In the genomic region with DNA sequence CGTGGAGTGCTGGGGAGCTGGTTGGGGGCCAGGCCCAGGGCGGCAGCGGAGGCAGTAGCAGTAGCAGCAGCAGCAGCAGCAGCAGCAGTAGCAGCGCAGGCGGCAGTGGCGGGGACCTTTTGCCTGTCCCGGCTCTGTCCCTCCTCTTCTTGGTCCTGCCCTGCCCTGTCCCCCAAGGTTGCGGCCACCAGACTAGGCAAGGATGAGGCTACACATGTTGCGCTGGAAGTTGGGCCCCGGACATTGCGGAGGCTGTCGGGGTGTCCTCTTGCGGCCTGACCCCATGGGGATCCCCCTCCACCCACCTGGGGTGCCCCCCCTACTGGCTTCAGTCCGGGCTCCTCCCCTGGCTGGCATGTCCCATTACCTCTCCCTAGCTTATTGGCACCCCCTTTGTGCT, we compare ENCODE assay signal across 8 mouse cellular contexts. TPM values are rescaled to one million over a fixed set of nuclear protein-coding genes. Genes with fewer than 3 reads are reported as not detected.
DNase-seq lines count a peak whose midpoint lies in the region; ATAC-seq and TF ChIP-seq lines count a peak whose summit lies in the region.

No protein-coding gene starts in this region.

- peaks cover 41% of the 10 kb centered on the region for H3K27me3 ChIP-seq in heart, embryonic 16.5 days (ENCODE audit: control insufficient read depth, insufficient read depth, low read length)
- peaks cover 63% of the 10 kb centered on the region for H3K27me3 ChIP-seq in midbrain, embryonic 12.5 days

- no peak overlapping the region for H3K27ac ChIP-seq in gastrocnemius, adult 2 months
- H3K27ac ChIP-seq in ES-E14 (ENCODE audit: insufficient read depth, low read depth, low read length, poor library complexity, severe bottlenecking) = 0 out of 2 replicates have a peak overlapping the region, but pooled peaks have one; percentile 24
- H3K27ac ChIP-seq in heart, embryonic 16.5 days (ENCODE audit: low read length) = no peak overlapping the region
- no peak overlapping the region for H3K27ac ChIP-seq in midbrain, embryonic 12.5 days (replicated peaks)

- H3K4me2 ChIP-seq in heart, embryonic 16.5 days (ENCODE audit: low read depth, low read length) = peak overlapping the region; percentile 59
- H3K4me2 ChIP-seq in midbrain, embryonic 12.5 days (replicated peaks) = peak overlapping the region; percentile 53

- no peaks in the 10 kb centered on the region for H3K9me3 ChIP-seq in ES-E14 (ENCODE audit: control insufficient read depth, insufficient read depth, low read depth, low read length)
- no peaks in the 10 kb centered on the region for H3K9me3 ChIP-seq in heart, embryonic 16.5 days (replicated peaks; ENCODE audit: control insufficient read depth, low read length)
- H3K9me3 ChIP-seq in midbrain, embryonic 12.5 days = no peaks in the 10 kb centered on the region

- H3K4me1 ChIP-seq in ES-E14 (ENCODE audit: control insufficient read depth in 2 of 2, insufficient read depth in 2 of 2, low read length in 2 of 2, poor library complexity in 1 of 2) = peaks cover 1 to 11% of the 10 kb centered on the region in 2 experiments; a peak in 2 of 4 replicates
- H3K4me1 ChIP-seq in heart, embryonic 16.5 days (ENCODE audit: control insufficient read depth, insufficient read depth, low read length) = peaks cover 33% of the 10 kb centered on the region
- H3K4me1 ChIP-seq in midbrain, embryonic 12.5 days = peaks cover 58% of the 10 kb centered on the region

- DNase-seq in gastrocnemius, adult 2 months = peak; percentile 29
- no peak for DNase-seq in gastrocnemius, postnatal 25 days
- DNase-seq in ES-E14 (ENCODE audit: low read depth, low spot score) = no peak
- DNase-seq in left cerebral cortex, postnatal 25 days (ENCODE audit: low spot score in 2 of 2) = no peak
- no peak for DNase-seq in urinary bladder, postnatal 14 days (ENCODE audit: low spot score)

- intact Hi-C loops in gastrocnemius, adult 2 months (cut with DNase I) = no loop called here
- intact Hi-C loops in left cerebral cortex, postnatal 25 days (cut with DNase I) = loop anchor here (5.0 kb wide), 2 partner anchors 53 to 132 kb away; a partner anchor contains a TSS

- H3K4me3 ChIP-seq in gastrocnemius, adult 2 months = no peak overlapping the region
- H3K4me3 ChIP-seq in ES-E14 (ENCODE audit: insufficient read depth in 1 of 2, low read depth in 1 of 2, low read length in 2 of 2, poor library complexity in 1 of 2, severe bottlenecking in 1 of 2) = no peak overlapping the region; a peak in 1 of 4 replicates
- peak overlapping the region; percentile 28 for H3K4me3 ChIP-seq in heart, embryonic 16.5 days (ENCODE audit: low read length)
- H3K4me3 ChIP-seq in midbrain, embryonic 12.5 days = peak overlapping the region; percentile 34

- TF ChIP-seq CTCF in gastrocnemius, adult 2 months (IDR thresholded peaks at IDR 0.05) = no peak

- H3K36me3 ChIP-seq in ES-E14 (ENCODE audit: control insufficient read depth, insufficient read depth, low read length, poor library complexity, severe bottlenecking) = peaks cover 3% of the 10 kb centered on the region; the same call in 1 of the 2 replicates
- peaks cover 7% of the 10 kb centered on the region for H3K36me3 ChIP-seq in heart, embryonic 16.5 days (ENCODE audit: control insufficient read depth, insufficient read depth)
- H3K36me3 ChIP-seq in midbrain, embryonic 12.5 days = peaks cover 9% of the 10 kb centered on the region; the same call in 1 of the 2 replicates

- no peak for ATAC-seq in heart, embryonic 16.5 days (replicated peaks; ENCODE audit: extremely low read depth, insufficient read depth, low FRiP score)
- no peak for ATAC-seq in midbrain, embryonic 12.5 days (ENCODE audit: low FRiP score, low read depth)
- ATAC-seq in activated CD4-positive, CD25-positive, alpha-beta regulatory T cell, adult 4 months = no peak

- H3K9ac ChIP-seq in ES-E14 (ENCODE audit: insufficient read depth, low read depth, low read length, poor library complexity, severe bottlenecking) = no peak overlapping the region
- peak overlapping the region; percentile 61 for H3K9ac ChIP-seq in heart, embryonic 16.5 days (ENCODE audit: low read length)
- peak overlapping the region; percentile 58 for H3K9ac ChIP-seq in midbrain, embryonic 12.5 days (replicated peaks)

- in situ Hi-C loops in ES-E14 (cut with MboI; ENCODE audit: low sequenced_read_pairs in 2 of 2, unreplicated experiment in 2 of 2) = no loop called here

- WGBS in heart, embryonic 16.5 days = 4% methylated on average over 13 of the region's 14 CpGs
- 3% methylated on average over 14 of the region's 14 CpGs for WGBS in midbrain, embryonic 12.5 days

TF ChIP-seq in ES-E14, 5 proteins besides CTCF, POLR2A, EP300 and RAD21:
- no peak for TF ChIP-seq ZNF384 (IDR thresholded peaks at IDR 0.05; ENCODE audit: low read depth, low read length)
- TF ChIP-seq ZC3H11A (IDR thresholded peaks at IDR 0.05; ENCODE audit: borderline replicate concordance, low read depth, low read length) = no peak
- TF ChIP-seq HCFC1 (IDR thresholded peaks at IDR 0.05; ENCODE audit: borderline replicate concordance, insufficient read depth, low read length) = no peak
- no peak for TF ChIP-seq CHD2 (IDR thresholded peaks at IDR 0.05; ENCODE audit: low read depth, low read length)
- no peak for TF ChIP-seq MAFK (IDR thresholded peaks at IDR 0.05; ENCODE audit: insufficient read depth, low read depth, low read length)

RNA-seq across cellular contexts. Expression of a gene that starts 2.8 kb away (rescaled TPM):
- total RNA-seq in gastrocnemius, adult 2 months (2021) = 10 to 100 TPM; 63.2 to 65.6 TPM
- 10 to 100 TPM; 53.4 to 64.2 TPM for total RNA-seq in gastrocnemius, postnatal 25 days (2021)
- 73.2 and 87.2 TPM in 2 replicates for total RNA-seq in ES-E14 (2012; rRNA removed)
- 64.9 and 76.1 TPM in 2 replicates for polyA plus RNA-seq in heart, embryonic 16.5 days (2015; fragmentation: Nextera tagmentation; extraction: Ambion mirVana)
- 40.6 and 54.6 TPM in 2 replicates for polyA plus RNA-seq in midbrain, embryonic 12.5 days (2016; fragmentation: Nextera tagmentation; extraction: Ambion mirVana)
- 10 to 100 TPM; 23.4 to 38.5 TPM for polyA plus RNA-seq in activated CD4-positive, CD25-positive, alpha-beta regulatory T cell, adult 4 months (2017; shearing (Covaris generic))
- total RNA-seq in left cerebral cortex, postnatal 25 days (2021) = 10 to 100 TPM; 81.2 to 84.0 TPM

RNA-seq across cellular contexts. Expression of a gene that starts 8.4 kb away (rescaled TPM):
- under 1 TPM; 0.13 to 0.14 TPM for total RNA-seq in gastrocnemius, adult 2 months (2021)
- total RNA-seq in gastrocnemius, postnatal 25 days (2021) = under 1 TPM; 0.32 to 0.46 TPM
- total RNA-seq in ES-E14 (2012; rRNA removed) = 0.67 and 0.90 TPM in 2 replicates
- 0.14 and 0.17 TPM in 2 replicates for polyA plus RNA-seq in heart, embryonic 16.5 days (2015; fragmentation: Nextera tagmentation; extraction: Ambion mirVana)
- polyA plus RNA-seq in midbrain, embryonic 12.5 days (2016; fragmentation: Nextera tagmentation; extraction: Ambion mirVana) = 0.60 and 1.0 TPM in 2 replicates
- not detected for polyA plus RNA-seq in activated CD4-positive, CD25-positive, alpha-beta regulatory T cell, adult 4 months (2017; shearing (Covaris generic))
- total RNA-seq in left cerebral cortex, postnatal 25 days (2021) = 10 to 100 TPM; 10.9 TPM

RNA-seq across cellular contexts. Expression of a gene that starts 26.7 kb away (rescaled TPM):
- not detected for total RNA-seq in gastrocnemius, adult 2 months (2021)
- total RNA-seq in gastrocnemius, postnatal 25 days (2021) = not detected
- total RNA-seq in ES-E14 (2012; rRNA removed) = 0.74 TPM in 1 of 2 replicates, not detected in the other
- polyA plus RNA-seq in heart, embryonic 16.5 days (2015; fragmentation: Nextera tagmentation; extraction: Ambion mirVana) = 0.91 and 1.4 TPM in 2 replicates
- polyA plus RNA-seq in midbrain, embryonic 12.5 days (2016; fragmentation: Nextera tagmentation; extraction: Ambion mirVana) = 0.34 and 0.42 TPM in 2 replicates
- not detected for polyA plus RNA-seq in activated CD4-positive, CD25-positive, alpha-beta regulatory T cell, adult 4 months (2017; shearing (Covaris generic))
- not detected for total RNA-seq in left cerebral cortex, postnatal 25 days (2021)

RNA-seq across cellular contexts. Expression of a gene that starts 27.0 kb away (rescaled TPM):
- 10 to 100 TPM; 51.3 to 66.3 TPM for total RNA-seq in gastrocnemius, adult 2 months (2021)
- 10 to 100 TPM; 53.2 to 62.5 TPM for total RNA-seq in gastrocnemius, postnatal 25 days (2021)
- 26.0 and 34.8 TPM in 2 replicates for total RNA-seq in ES-E14 (2012; rRNA removed)
- 8.8 TPM in 2 replicates for polyA plus RNA-seq in heart, embryonic 16.5 days (2015; fragmentation: Nextera tagmentation; extraction: Ambion mirVana)
- polyA plus RNA-seq in midbrain, embryonic 12.5 days (2016; fragmentation: Nextera tagmentation; extraction: Ambion mirVana) = 4.4 and 4.9 TPM in 2 replicates
- 1 to 10 TPM; 5.8 to 6.2 TPM for polyA plus RNA-seq in activated CD4-positive, CD25-positive, alpha-beta regulatory T cell, adult 4 months (2017; shearing (Covaris generic))
- 10 to 100 TPM; 17.6 to 20.1 TPM for total RNA-seq in left cerebral cortex, postnatal 25 days (2021)

RNA-seq across cellular contexts. Expression of a gene that starts 39.0 kb away (rescaled TPM):
- 10 to 100 TPM; 14.6 to 16.0 TPM for total RNA-seq in gastrocnemius, adult 2 months (2021)
- 10 to 100 TPM; 13.5 to 14.5 TPM for total RNA-seq in gastrocnemius, postnatal 25 days (2021)
- 93.4 and 107 TPM in 2 replicates for total RNA-seq in ES-E14 (2012; rRNA removed)
- 38.1 and 40.2 TPM in 2 replicates for polyA plus RNA-seq in heart, embryonic 16.5 days (2015; fragmentation: Nextera tagmentation; extraction: Ambion mirVana)
- 50.1 and 50.2 TPM in 2 replicates for polyA plus RNA-seq in midbrain, embryonic 12.5 days (2016; fragmentation: Nextera tagmentation; extraction: Ambion mirVana)
- polyA plus RNA-seq in activated CD4-positive, CD25-positive, alpha-beta regulatory T cell, adult 4 months (2017; shearing (Covaris generic)) = 10 to 100 TPM; 16.1 to 25.3 TPM
- 10 to 100 TPM; 21.0 to 23.2 TPM for total RNA-seq in left cerebral cortex, postnatal 25 days (2021)

Comparison
In these comparisons a context has a peak if more than half of its experiments do, and no peak if none do; other contexts are left out.
1. H3K4me3 ChIP-seq: peak in heart, embryonic 16.5 days (single experiment) and midbrain, embryonic 12.5 days (single experiment); none in gastrocnemius, adult 2 months (single experiment) and ES-E14 (0 of 2).